Mouse (Mus musculus) large intestine, adult 2 months (tissue): ENCODE results near the gene Ivl. TPM values are rescaled to one million over a fixed set of nuclear protein-coding genes. Genes with fewer than 3 reads are reported as not detected.

Source experiments
- DNase-seq: peaks from one replicate; pipeline ENCODE4 v3.0.0-alpha.2; 2012; ENCODE audit warnings: low read depth, low spot score
- WGBS: fragments of 180-500 bp; shearing (Covaris S2); methylation state at CpG from one replicate; pipeline ENCODE4 v1.1.7; 2018; 5-methylcytosine and 5-hydroxymethylcytosine counted together
- polyA plus RNA-seq: library from polyadenylated mRNA; depleted of rRNA; stranded (reverse); fragments of >200 nt; gene quantifications from 2 replicates; pipeline ENCODE4 v1.2.3, GENCODE M21; 2012; rRNA removed

Ivl gene
- polyA plus RNA-seq: not detected in 2 replicates

- no peak for DNase-seq
- 62% methylated on average over 1 of the region's 1 CpGs for WGBS
These were observed at the start of gene Ivl for GRCm38 (mm10) chr3:92573449-92574041. Ivl (minus strand) TSS chr3:92573735.

- no peak for DNase-seq
- WGBS: 46% methylated on average over 2 of the region's 2 CpGs
These were observed 48.0 kb upstream of the Ivl start, which contains the start of gene Lce6a for GRCm38 (mm10) chr3:92621560-92621959. Lce6a (minus strand) TSS chr3:92621660.

- no peak for DNase-seq
- 33% methylated on average over 1 of the region's 1 CpGs for WGBS
These were observed 36.3 kb upstream of the Ivl start for GRCm38 (mm10) chr3:92609804-92610203.

- no peak for DNase-seq
These were observed 33.9 kb upstream of the Ivl start, which contains the start of gene 2210017I01Rik for GRCm38 (mm10) chr3:92607392-92607791. 2210017I01Rik (minus strand) TSS chr3:92607492.

- 40% methylated on average over 1 of the region's 1 CpGs for WGBS
These were observed 28.6 kb upstream of the Ivl start for GRCm38 (mm10) chr3:92602169-92602568.

DNA sequence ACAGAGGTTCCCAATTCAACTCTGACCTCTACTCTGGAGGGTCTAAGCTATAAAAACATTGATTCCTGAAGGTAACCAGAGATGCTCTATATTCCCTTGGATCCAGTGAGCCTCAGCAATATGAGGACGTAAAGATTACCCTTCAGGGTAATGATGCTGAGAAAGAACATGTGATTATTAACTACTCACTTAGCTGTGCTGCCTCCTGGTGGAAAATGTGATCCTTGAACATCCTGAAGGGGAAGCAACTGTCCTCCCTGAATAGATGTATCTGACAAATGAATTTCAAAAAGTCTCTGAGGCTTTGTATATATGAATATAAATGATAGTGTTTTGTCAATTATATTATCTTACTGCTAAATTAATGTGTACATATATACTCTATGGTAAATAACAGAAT is 26.9 kb upstream of the Ivl start:
- WGBS: 24% methylated on average over 1 of the region's 1 CpGs
- DNase-seq: no peak

More at GRCm38 (mm10) chr3:92602169-92602568, 28.6 kb upstream of the Ivl start:
- DNase-seq: no peak

DNA sequence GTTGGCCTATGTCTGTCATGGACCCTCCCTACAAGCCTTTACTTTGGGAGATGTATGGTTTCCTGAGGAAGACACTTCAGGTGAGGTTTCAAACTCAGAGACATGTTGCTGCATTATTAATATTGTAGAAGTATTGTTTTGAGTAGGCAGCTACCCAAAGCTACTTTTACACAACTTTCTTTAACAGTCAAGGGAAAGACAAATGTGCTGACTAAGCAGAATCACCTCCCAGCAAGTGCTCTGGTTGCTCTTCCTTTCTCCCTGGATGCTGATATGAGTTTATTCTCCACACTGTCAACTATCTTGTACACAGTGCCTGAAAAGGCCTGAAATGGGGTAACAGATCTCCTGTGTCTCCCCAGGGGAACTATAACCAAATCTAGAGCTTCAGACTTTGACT is 26.4 kb upstream of the Ivl start:
- DNase-seq: no peak

GRCm38 (mm10) chr3:92598429-92598828 is 24.9 kb upstream of the Ivl start:
- no peak for DNase-seq
- 71% methylated on average over 2 of the region's 2 CpGs for WGBS

DNA sequence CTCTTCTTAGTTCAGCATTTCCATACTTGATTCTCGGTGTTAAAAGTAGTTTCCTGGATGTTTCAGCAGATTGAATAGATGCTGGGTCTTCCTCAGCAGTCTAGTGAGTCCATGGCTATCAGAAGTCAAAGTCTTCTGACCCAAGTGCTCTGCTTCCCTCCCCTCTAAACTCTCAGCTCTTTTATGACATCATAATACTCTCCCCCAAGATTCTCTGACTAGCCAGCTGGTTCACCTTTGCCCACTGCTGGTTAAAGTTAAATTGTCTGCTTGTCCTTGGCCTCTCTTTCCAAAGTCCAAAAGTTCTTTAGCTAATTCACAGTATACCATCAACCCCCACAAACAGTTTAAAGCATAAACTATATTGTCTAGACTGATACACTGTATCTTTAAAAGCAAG is 15.3 kb upstream of the Ivl start, which contains the start of gene Smcp:
TSS of gene Smcp (minus strand) at position 140 of the 400 bp plus-strand sequence.
- no peak for DNase-seq
- 66% methylated on average over 1 of the region's 1 CpGs for WGBS

GRCm38 (mm10) chr3:92587190-92587589 is 13.7 kb upstream of the Ivl start:
- 62% methylated on average over 3 of the region's 3 CpGs for WGBS
- no peak for DNase-seq

DNA sequence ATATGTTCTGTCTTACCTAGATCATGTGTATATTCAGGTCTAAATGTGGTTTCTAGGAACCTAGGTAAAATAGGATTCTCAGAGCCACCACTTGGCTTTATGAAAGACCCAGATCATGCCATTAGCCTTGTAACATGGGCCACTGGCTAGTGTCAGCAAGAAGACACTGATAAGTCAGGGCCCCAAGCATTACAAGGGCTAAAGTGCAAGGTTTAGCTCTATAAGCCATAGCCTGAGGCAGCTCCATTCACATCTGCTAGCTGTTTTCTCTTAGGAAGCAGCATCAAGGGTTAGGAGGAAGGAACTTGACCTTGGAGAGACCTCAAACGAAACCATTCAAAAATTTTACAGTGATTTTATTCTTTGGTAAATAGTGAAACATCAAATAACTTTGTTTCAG is 11.5 kb upstream of the Ivl start:
- WGBS: 17% methylated on average over 1 of the region's 1 CpGs
- no peak for DNase-seq

GRCm38 (mm10) chr3:92583164-92583826 is 9.8 kb upstream of the Ivl start:
- no peak for DNase-seq
- WGBS: 61% methylated on average over 3 of the region's 3 CpGs

DNA sequence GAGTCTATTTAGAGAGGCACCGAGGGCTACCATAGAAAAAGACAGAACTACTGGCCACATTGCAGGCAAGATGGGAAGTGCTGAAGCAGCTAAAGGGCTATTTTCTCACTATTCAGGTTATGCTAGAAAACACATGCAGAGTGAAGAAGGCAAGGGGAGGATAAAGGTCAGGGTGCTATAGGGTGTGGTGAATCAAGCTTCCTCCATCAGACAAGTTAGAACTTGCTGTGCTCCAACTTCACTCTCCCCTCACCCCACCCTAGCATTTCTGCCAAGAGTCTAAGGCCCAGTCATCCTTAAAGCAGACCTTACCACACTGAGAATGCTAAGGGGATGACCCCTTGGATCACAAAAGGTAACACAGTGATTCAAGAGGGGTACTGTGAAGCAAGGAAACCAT is 6.0 kb upstream of the Ivl start:
- DNase-seq: no peak
- 26% methylated on average over 1 of the region's 1 CpGs for WGBS

DNA sequence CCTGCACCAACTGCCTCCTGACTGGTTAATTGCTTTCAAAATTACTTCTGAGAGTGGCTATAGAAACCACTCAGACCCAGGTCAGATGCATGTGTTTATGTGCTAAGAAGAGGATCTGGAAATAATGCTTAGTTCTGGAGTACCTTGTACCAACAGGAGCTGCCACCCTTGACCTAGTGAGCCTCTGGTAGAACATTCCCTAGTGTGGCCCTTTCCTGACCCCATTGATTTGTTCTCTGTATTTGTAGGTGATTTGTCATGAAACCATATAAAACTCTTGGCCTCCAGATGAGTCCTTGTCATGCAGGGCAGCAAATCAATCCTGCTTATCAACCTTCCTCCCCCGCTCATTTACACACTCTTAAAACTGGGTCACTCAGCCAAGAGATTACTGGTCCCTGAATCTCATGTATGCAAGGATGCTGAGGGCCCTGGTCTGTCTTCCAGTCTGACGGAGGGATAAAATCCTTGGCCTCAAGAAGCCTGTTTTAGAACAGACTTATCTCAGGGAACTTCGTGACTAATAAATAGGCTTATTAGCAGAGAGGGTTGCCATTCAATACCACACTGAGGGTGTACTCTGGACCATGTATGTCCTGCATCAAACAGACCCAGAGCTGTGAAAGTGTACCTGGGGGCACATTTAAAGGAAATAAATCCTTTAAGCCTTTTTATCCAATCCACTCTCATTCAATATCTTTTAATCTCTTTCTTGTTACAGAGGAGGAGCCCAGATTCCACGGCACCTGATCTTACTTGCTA is 5.3 kb upstream of the Ivl start:
- 49% methylated on average over 4 of the region's 4 CpGs for WGBS
- DNase-seq: no peak

- DNase-seq: no peak
- WGBS: 29% methylated on average over 2 of the region's 2 CpGs
These were observed 900 bp downstream of the Ivl start for GRCm38 (mm10) chr3:92572514-92573155.

GRCm38 (mm10) chr3:92568752-92569151 is 4.8 kb downstream of the Ivl start:
- no peak for DNase-seq
- 83% methylated on average over 2 of the region's 2 CpGs for WGBS

DNA sequence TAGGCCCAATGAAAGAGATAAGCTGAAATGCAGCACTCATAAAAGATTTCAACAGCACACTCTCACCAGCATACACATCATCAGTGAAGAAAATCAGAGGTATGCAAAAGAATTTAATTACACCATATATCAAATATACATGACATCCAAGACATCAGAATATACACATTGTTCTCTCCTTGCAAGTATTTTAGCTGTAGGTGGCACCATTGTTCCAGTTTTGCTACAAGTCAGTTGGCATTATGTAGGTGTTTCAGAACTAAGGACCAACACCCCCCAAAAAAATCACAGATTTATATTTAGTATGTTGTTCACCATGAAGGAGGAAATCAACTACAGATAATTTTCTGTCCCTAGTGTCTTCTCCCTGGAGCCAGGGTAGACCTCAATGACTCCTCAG is 8.1 kb downstream of the Ivl start:
- no peak for DNase-seq

DNA sequence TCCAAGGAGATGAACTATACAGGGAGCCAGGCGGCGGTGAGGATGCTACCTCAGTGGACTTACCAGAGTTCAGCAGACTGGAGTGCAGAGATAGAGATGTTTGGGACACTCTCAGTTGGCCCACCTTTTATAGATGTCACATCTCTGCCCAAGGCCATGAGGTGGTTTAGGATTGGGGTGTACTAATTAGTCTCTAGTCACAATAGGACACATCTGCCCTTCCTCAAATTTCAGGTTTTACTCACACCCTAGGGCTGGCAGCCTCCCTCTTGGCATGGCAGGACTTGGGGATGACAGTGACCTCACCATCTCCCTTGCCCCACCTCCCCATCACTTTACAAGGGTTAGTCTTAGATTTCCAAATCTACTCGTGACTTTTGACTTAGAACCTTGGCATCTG is 39.1 kb downstream of the Ivl start, which contains the start of gene 2310046K23Rik:
TSS of gene 2310046K23Rik (minus strand) at position 101 of the 400 bp plus-strand sequence.
- no peak for DNase-seq
- WGBS: 77% methylated on average over 3 of the region's 3 CpGs
